Mouse (Mus musculus) thymus, adult 2 months (tissue): ENCODE data around the gene Ankrd12.

Source experiments
- CTCF ChIP-seq: fragments of 200-500 bp; IDR thresholded peaks from 2 replicates; pipeline ENCODE4 v1.5.1; 2012; ENCODE audit warnings: mild to moderate bottlenecking, control low read depth, low read length, moderate library complexity, borderline replicate concordance; ENCODE audit not compliant: control insufficient read depth, poor library complexity, insufficient read depth; ENCODE audit errors: extremely low read depth
- POLR2A ChIP-seq: fragments of 200-500 bp; IDR thresholded peaks from 2 replicates; pipeline ENCODE4 v1.6.1; 2012; ENCODE audit warnings: mild to moderate bottlenecking, low read length, control low read depth, moderate library complexity; ENCODE audit not compliant: control insufficient read depth, poor library complexity, insufficient read depth; ENCODE audit errors: extremely low read depth

DNA sequence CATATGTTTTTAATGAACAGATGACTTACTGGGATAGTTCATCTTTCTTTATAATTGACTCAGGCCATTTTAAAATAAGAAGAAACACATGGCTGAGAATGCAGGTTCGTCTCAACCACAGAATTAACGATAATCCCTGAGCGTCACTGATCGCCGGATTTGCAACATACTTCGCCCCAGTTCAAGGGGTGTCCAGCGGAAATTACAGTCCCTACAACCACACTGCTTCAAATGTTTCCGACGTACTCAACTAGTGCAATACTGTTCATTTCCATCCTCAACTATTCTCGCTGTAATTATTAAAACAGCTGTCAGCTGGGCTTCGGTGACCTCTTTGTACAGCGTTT, 1.1 kb downstream of the Ankrd12 start:
- TF ChIP-seq CTCF, result no peak
- TF ChIP-seq POLR2A, result no peak
